Mouse (Mus musculus): ENCODE measurements at regions not wholly inside any gene's neighbourhood (a gene's known extent, or its start where the extent isn't known, plus 50 kb on each side); places are given as distances from the start of the nearest gene placed in this dataset.

- DNase-seq = no peak
These were observed 325.0 kb downstream of the Gm49356 start for GRCm38 (mm10) chr15:59214096-59214495.

- DNase-seq = no peak
These were observed 326.1 kb downstream of the Gm49356 start for GRCm38 (mm10) chr15:59215239-59215638.

GRCm38 (mm10) chr15:59217481-59217880 lies 328.4 kb downstream of the Gm49356 start:
- no peak for DNase-seq

GRCm38 (mm10) chr15:59218916-59219315 lies 329.8 kb downstream of the Gm49356 start:
- DNase-seq = no peak

- DNase-seq = no peak
These were observed 336.5 kb downstream of the Gm49356 start for GRCm38 (mm10) chr15:59225637-59226036.

GRCm38 (mm10) chr15:59227293-59227692 lies 338.2 kb downstream of the Gm49356 start:
- no peak for DNase-seq

- DNase-seq = peak; percentile 84
These were observed 341.4 kb downstream of the Gm49356 start for GRCm38 (mm10) chr15:59230536-59230935.

GRCm38 (mm10) chr15:59231703-59232102 lies 342.6 kb downstream of the Gm49356 start:
- no peak for DNase-seq

GRCm38 (mm10) chr15:59232290-59232689 lies 343.2 kb downstream of the Gm49356 start:
- peak; percentile 90 for DNase-seq

GRCm38 (mm10) chr15:59237446-59238161 lies 348.5 kb downstream of the Gm49356 start:
- no peak for DNase-seq

GRCm38 (mm10) chr15:59241752-59242151 lies 352.7 kb downstream of the Gm49356 start:
- no peak for DNase-seq

GRCm38 (mm10) chr15:59245927-59246649 lies 357.0 kb downstream of the Gm49356 start:
- DNase-seq = peak; percentile 60

- DNase-seq = peak; percentile 17
These were observed 359.6 kb downstream of the Gm49356 start for GRCm38 (mm10) chr15:59248477-59249260.

GRCm38 (mm10) chr15:59261380-59261779 lies 372.3 kb downstream of the Gm49356 start:
- DNase-seq = peak; percentile 71

- no peak for DNase-seq
These were observed 373.3 kb downstream of the Gm49356 start for GRCm38 (mm10) chr15:59262380-59262779.

GRCm38 (mm10) chr15:59263433-59264328 lies 374.6 kb downstream of the Gm49356 start:
- peak; percentile 51 for DNase-seq

Data from kidney, adult 9 months (tissue).